Mouse (Mus musculus) heart, postnatal 36 days (tissue): ENCODE data around the gene Unc119b. TPM values are rescaled to one million over a fixed set of nuclear protein-coding genes. Genes with fewer than 3 reads are reported as not detected.
A peak's percentile ranks its signal among the peaks of the same experiment; 100 is the strongest.
"Not testable (repeated sequence)": the region's sequence is repeated elsewhere in the genome, so short reads cannot be mapped to it uniquely, and the experiment has no call there.

Experiments used
- DNase-seq, 2 experiments: peaks; one replicate each; pipeline ENCODE4 v3.0.0; 2021 to 2022
- intact Hi-C: fragments of 180-260 bp; cut with DNase I; formaldehyde crosslinking; loops from one replicate; pipeline ENCODE4 v1.15.1; 2025
- total RNA-seq, 2 experiments: library from RNA; stranded (reverse); gene quantifications; 2 replicates each; pipeline ENCODE4 v1.2.3; 2021

The Unc119b gene
- total RNA-seq, 2 experiments from 2014 or later = 17.7 to 21.3 TPM

GRCm38 (mm10) chr5:115140726-115141125 is 6.0 kb upstream of the Unc119b start:
- intact Hi-C loops = no loop called here
- DNase-seq = no peak

GRCm38 (mm10) chr5:115139124-115139523 is 4.3 kb upstream of the Unc119b start:
- no peak for DNase-seq
- intact Hi-C loops = no loop called here

GRCm38 (mm10) chr5:115133358-115134066 is 1.3 kb downstream of the Unc119b start:
- DNase-seq = no peak
- intact Hi-C loops = loop anchor here (2.0 kb wide), 1 partner anchor 23 kb away; no protein-coding TSS in a partner anchor

GRCm38 (mm10) chr5:115132465-115132864 is 2.3 kb downstream of the Unc119b start:
- no peak for DNase-seq
- intact Hi-C loops = no loop called here

GRCm38 (mm10) chr5:115129328-115129727 is 5.4 kb downstream of the Unc119b start:
- intact Hi-C loops = loop anchor here (5.0 to 10.0 kb wide), 2 partner anchors 218 to 315 kb away; partner anchors contain the start of gene Cox6a1
- no peak for DNase-seq

- intact Hi-C loops = loop anchor here (5.0 to 10.0 kb wide), 2 partner anchors 220 to 317 kb away; partner anchors contain the start of gene Cox6a1
- no peak for DNase-seq
These were observed 7.2 kb downstream of the Unc119b start for GRCm38 (mm10) chr5:115127421-115128179.

GRCm38 (mm10) chr5:115126578-115127312 is 8.0 kb downstream of the Unc119b start:
- intact Hi-C loops = loop anchor here (5.0 to 10.0 kb wide), 2 partner anchors 221 to 318 kb away; partner anchors contain the start of gene Cox6a1
- DNase-seq = no peak

- peak; percentile 87 to 88 for DNase-seq
- intact Hi-C loops = loop anchor here (1.0 to 10.0 kb wide), 5 partner anchors 37 to 319 kb away; partner anchors contain the start of gene Cox6a1
These were observed 9.4 kb downstream of the Unc119b start for GRCm38 (mm10) chr5:115125211-115125871.

GRCm38 (mm10) chr5:115124690-115125089 is 10.1 kb downstream of the Unc119b start:
- intact Hi-C loops = loop anchor here (1.0 to 10.0 kb wide), 5 partner anchors 38 to 320 kb away; partner anchors contain the start of gene Cox6a1

GRCm38 (mm10) chr5:115120978-115121377 is 13.8 kb downstream of the Unc119b start:
- intact Hi-C loops = loop anchor here (10.0 kb wide), 1 partner anchor 324 kb away; no protein-coding TSS in a partner anchor
- no peak for DNase-seq

More at GRCm38 (mm10) chr5:115124690-115125089, 10.1 kb downstream of the Unc119b start:
- DNase-seq = no peak

- DNase-seq = peak; percentile 86 to 91
- intact Hi-C loops = no loop called here
These were observed 15.7 kb downstream of the Unc119b start, which contains the start of gene Acads for GRCm38 (mm10) chr5:115118961-115119570. TSS of gene Acads (minus strand) at chr5:115119346.

- intact Hi-C loops = no loop called here
- no peak for DNase-seq
These were observed 17.3 kb downstream of the Unc119b start for GRCm38 (mm10) chr5:115117467-115117866.

GRCm38 (mm10) chr5:115116426-115116825 is 18.3 kb downstream of the Unc119b start:
- DNase-seq = no peak
- intact Hi-C loops = no loop called here

GRCm38 (mm10) chr5:115114501-115114900 is 20.3 kb downstream of the Unc119b start:
- DNase-seq = no peak
- intact Hi-C loops = no loop called here

- no peak for DNase-seq
- intact Hi-C loops = no loop called here
These were observed 21.5 kb downstream of the Unc119b start for GRCm38 (mm10) chr5:115113244-115113643.

- no peak for DNase-seq
- intact Hi-C loops = no loop called here
These were observed 23.6 kb downstream of the Unc119b start for GRCm38 (mm10) chr5:115111156-115111555.

- intact Hi-C loops, DNase-seq: not testable (repeated sequence)
These were observed 31.5 kb downstream of the Unc119b start for GRCm38 (mm10) chr5:115103253-115103652.

GRCm38 (mm10) chr5:115102231-115102630 is 32.5 kb downstream of the Unc119b start:
- no peak for DNase-seq
- intact Hi-C loops = no loop called here

GRCm38 (mm10) chr5:115100473-115100872 is 34.3 kb downstream of the Unc119b start:
- no peak for DNase-seq
- intact Hi-C loops = no loop called here
